Mouse (Mus musculus) left cerebral cortex, adult 11 months (tissue): ENCODE measurements at regions not wholly inside any gene's neighbourhood (a gene's known extent, or its start where the extent isn't known, plus 50 kb on each side); places are given as distances from the start of the nearest gene placed in this dataset.
"Not testable (repeated sequence)": the region's sequence is repeated elsewhere in the genome, so short reads cannot be mapped to it uniquely, and the experiment has no call there.

Experiments
- DNase-seq: peaks from one replicate; pipeline ENCODE4 v3.0.0; 2022; ENCODE audit warnings: low spot score

GRCm38 (mm10) chr8:60728339-60728738 is 95.7 kb downstream of the Mfap3l start:
- DNase-seq, result no peak

GRCm38 (mm10) chr8:60732545-60732944 is 99.9 kb downstream of the Mfap3l start:
- DNase-seq, result no peak

- no peak for DNase-seq
Measured at GRCm38 (mm10) chr8:60735961-60736360, 103.3 kb downstream of the Mfap3l start.

GRCm38 (mm10) chr8:60736401-60736800 is 103.8 kb downstream of the Mfap3l start:
- no peak for DNase-seq

GRCm38 (mm10) chr8:60736913-60737312 is 104.3 kb downstream of the Mfap3l start:
- no peak for DNase-seq

GRCm38 (mm10) chr8:60737616-60738015 is 105.0 kb downstream of the Mfap3l start:
- DNase-seq, result no peak

GRCm38 (mm10) chr8:60745877-60746276 is 113.2 kb downstream of the Mfap3l start:
- DNase-seq, result no peak

- no peak for DNase-seq
Measured at GRCm38 (mm10) chr8:60746486-60746885, 113.9 kb downstream of the Mfap3l start.

GRCm38 (mm10) chr8:60755704-60756415 is 123.2 kb downstream of the Mfap3l start:
- no peak for DNase-seq

GRCm38 (mm10) chr8:60763959-60764358 is 126.3 kb upstream of the Hpf1 start:
- no peak for DNase-seq

GRCm38 (mm10) chr8:60773350-60773749 is 116.9 kb upstream of the Hpf1 start:
- DNase-seq, result peak; percentile 65

GRCm38 (mm10) chr8:60776251-60776650 is 114.0 kb upstream of the Hpf1 start:
- DNase-seq, result not testable (repeated sequence)

- DNase-seq, result no peak
Measured at GRCm38 (mm10) chr8:60785049-60785448, 105.2 kb upstream of the Hpf1 start.

GRCm38 (mm10) chr8:60790453-60790852 is 99.8 kb upstream of the Hpf1 start:
- DNase-seq, result no peak

GRCm38 (mm10) chr8:60792518-60792917 is 97.7 kb upstream of the Hpf1 start:
- DNase-seq, result no peak

GRCm38 (mm10) chr8:60804787-60805186 is 85.4 kb upstream of the Hpf1 start:
- DNase-seq, result no peak

- DNase-seq, result no peak
Measured at GRCm38 (mm10) chr8:60806772-60807171, 83.4 kb upstream of the Hpf1 start.

GRCm38 (mm10) chr8:60809806-60810205 is 80.4 kb upstream of the Hpf1 start:
- DNase-seq, result no peak

GRCm38 (mm10) chr8:60810955-60811354 is 79.3 kb upstream of the Hpf1 start:
- DNase-seq, result no peak

- DNase-seq, result no peak
Measured at GRCm38 (mm10) chr8:60825676-60826442, 64.4 kb upstream of the Hpf1 start.

GRCm38 (mm10) chr8:60827241-60827640 is 63.0 kb upstream of the Hpf1 start:
- no peak for DNase-seq

- no peak for DNase-seq
Measured at GRCm38 (mm10) chr8:60829093-60829492, 61.1 kb upstream of the Hpf1 start.

- no peak for DNase-seq
Measured at GRCm38 (mm10) chr8:60830556-60830955, 59.7 kb upstream of the Hpf1 start.

GRCm38 (mm10) chr8:60838526-60838925 is 51.7 kb upstream of the Hpf1 start:
- DNase-seq, result no peak
